Comparison of ENCODE assay signal across 8 mouse cellular contexts in genomic region chr1:132476928-132477691, GRCm38 (mm10). TPM values are rescaled to one million over a fixed set of nuclear protein-coding genes. Genes with fewer than 3 reads are reported as not detected.
A peak's percentile ranks its signal among the peaks of the same experiment; 100 is the strongest.
DNase-seq lines count a peak whose midpoint lies in the region; ATAC-seq lines count a peak whose summit lies in the region.

TSS of gene Rbbp5 (plus strand) at chr1:132477365.

- WGBS in heart, embryonic 14.5 days, result under 1% methylated on average over 43 of the region's 43 CpGs
- WGBS in liver, embryonic 13.5 days (ENCODE audit: insufficient replicate concordance), result under 1% methylated on average over 43 of the region's 43 CpGs
- WGBS in stomach, embryonic 16.5 days, result under 1% methylated on average over 43 of the region's 43 CpGs

- peak within 1 kb of the TSS; percentile 70 for H3K27ac ChIP-seq in brown adipose tissue, adult 24 weeks (replicated peaks; ENCODE audit: low read depth, low read length)
- H3K27ac ChIP-seq in heart, embryonic 14.5 days (replicated peaks in 1 of 2; ENCODE audit: control insufficient read depth in 1 of 2, insufficient read depth in 1 of 2, low read depth in 2 of 2, low read length in 2 of 2), result peak within 1 kb of the TSS; percentile 60 to 65
- peak within 1 kb of the TSS; percentile 73 for H3K27ac ChIP-seq in liver, embryonic 13.5 days
- peak within 1 kb of the TSS; percentile 76 for H3K27ac ChIP-seq in stomach, embryonic 16.5 days (ENCODE audit: low read length)

- H3K27me3 ChIP-seq in heart, embryonic 14.5 days (ENCODE audit: control insufficient read depth, insufficient read depth, low read length), result no peaks in the 10 kb centered on the region
- no peaks in the 10 kb centered on the region for H3K27me3 ChIP-seq in liver, embryonic 13.5 days
- H3K27me3 ChIP-seq in stomach, embryonic 16.5 days (ENCODE audit: control insufficient read depth, insufficient read depth, low read length), result no peaks in the 10 kb centered on the region

- H3K9ac ChIP-seq in heart, embryonic 14.5 days (ENCODE audit: low read length), result peak within 1 kb of the TSS; percentile 76
- H3K9ac ChIP-seq in liver, embryonic 13.5 days, result peak within 1 kb of the TSS; percentile 79
- H3K9ac ChIP-seq in stomach, embryonic 16.5 days (ENCODE audit: low read length), result peak within 1 kb of the TSS; percentile 88

- DNase-seq in CD4-positive, CD25-positive, alpha-beta regulatory T cell, adult 2 months (ENCODE audit: low read depth, low spot score), result peak; percentile 90
- DNase-seq in fibroblast of lung, adult 2 months (ENCODE audit: low read depth), result peak; percentile 69
- peak; percentile 91 for DNase-seq in kidney, postnatal 14 days
- DNase-seq in liver, embryonic 13.5 days, result peak; percentile 76
- DNase-seq in neural tube, embryonic 10.5 days (ENCODE audit: extremely low spot score, low spot score), result peak; percentile 87

- peak within 1 kb of the TSS; percentile 88 for H3K4me3 ChIP-seq in brown adipose tissue, adult 24 weeks (ENCODE audit: insufficient read depth, low read depth, low read length)
- peak within 1 kb of the TSS; percentile 87 to 94 for H3K4me3 ChIP-seq in heart, embryonic 14.5 days (ENCODE audit: control insufficient read depth in 1 of 2, insufficient read depth in 1 of 2, low read depth in 1 of 2, low read length in 2 of 2)
- H3K4me3 ChIP-seq in liver, embryonic 13.5 days (replicated peaks), result peak within 1 kb of the TSS; percentile 71
- peak within 1 kb of the TSS; percentile 92 for H3K4me3 ChIP-seq in stomach, embryonic 16.5 days (replicated peaks; ENCODE audit: low read length)

- peak; percentile 85 for ATAC-seq in heart, embryonic 14.5 days (ENCODE audit: insufficient number of reproducible peaks, insufficient read depth, low FRiP score, low read depth)
- ATAC-seq in liver, embryonic 13.5 days (ENCODE audit: low read depth), result peak; percentile 90
- ATAC-seq in stomach, embryonic 16.5 days (ENCODE audit: insufficient read depth, low FRiP score), result peak; percentile 92

- H3K9me3 ChIP-seq in heart, embryonic 14.5 days (ENCODE audit: control insufficient read depth, low read length), result no peaks in the 10 kb centered on the region
- no peaks in the 10 kb centered on the region for H3K9me3 ChIP-seq in liver, embryonic 13.5 days (replicated peaks)
- no peaks in the 10 kb centered on the region for H3K9me3 ChIP-seq in stomach, embryonic 16.5 days (replicated peaks; ENCODE audit: control insufficient read depth, low read length)

- 0 out of 2 replicates have a peak, but pooled peaks cover 2% of the 10 kb centered on the region for H3K4me1 ChIP-seq in brown adipose tissue, adult 24 weeks (ENCODE audit: control insufficient read depth, insufficient read depth, insufficient read length, low read length)
- H3K4me1 ChIP-seq in heart, embryonic 14.5 days (ENCODE audit: control insufficient read depth in 2 of 2, insufficient read depth in 2 of 2, low read length in 2 of 2), result peaks cover 0 to 11% of the 10 kb centered on the region in 2 experiments; a peak in 2 of 4 replicates
- peaks cover 39% of the 10 kb centered on the region for H3K4me1 ChIP-seq in liver, embryonic 13.5 days (replicated peaks)
- peaks cover 9% of the 10 kb centered on the region for H3K4me1 ChIP-seq in stomach, embryonic 16.5 days (ENCODE audit: control insufficient read depth, insufficient read depth, low read length)

- H3K36me3 ChIP-seq in heart, embryonic 14.5 days (ENCODE audit: control insufficient read depth, insufficient read depth, low read length), result no peaks in the 10 kb centered on the region
- no peaks in the 10 kb centered on the region for H3K36me3 ChIP-seq in liver, embryonic 13.5 days
- no peaks in the 10 kb centered on the region for H3K36me3 ChIP-seq in stomach, embryonic 16.5 days (ENCODE audit: control insufficient read depth, insufficient read depth, low read length)

- H3K4me2 ChIP-seq in heart, embryonic 14.5 days (ENCODE audit: low read length), result peak within 1 kb of the TSS; percentile 81
- H3K4me2 ChIP-seq in liver, embryonic 13.5 days, result peak within 1 kb of the TSS; percentile 82
- peak within 1 kb of the TSS; percentile 68 for H3K4me2 ChIP-seq in stomach, embryonic 16.5 days (ENCODE audit: low read depth, low read length)

RNA-seq across cellular contexts. Expression of gene Rbbp5, which starts in this region (rescaled TPM):
- 12.0 and 17.4 TPM in 2 replicates for polyA plus RNA-seq in brown adipose tissue, adult 24 weeks (2012; ENCODE audit: insufficient read depth, insufficient read length, missing spikeins)
- polyA plus RNA-seq in heart, embryonic 14.5 days (2014; fragmentation: Nextera tagmentation; extraction: Ambion mirVana), result 27.3 and 27.7 TPM in 2 replicates
- 23.2 and 30.2 TPM in 2 replicates for polyA plus RNA-seq in liver, embryonic 13.5 days (2015; fragmentation: Nextera tagmentation; extraction: Ambion mirVana)
- polyA plus RNA-seq in stomach, embryonic 16.5 days (2015; fragmentation: Nextera tagmentation; extraction: Ambion mirVana), result 38.4 and 39.6 TPM in 2 replicates

Comparison
In these comparisons a context has a peak if more than half of its experiments do, and no peak if none do; other contexts are left out.
1. Peak in every context shown above with its lines: DNase-seq, ATAC-seq, H3K4me3 ChIP-seq and H3K27ac ChIP-seq.